8 mouse cellular contexts compared by ENCODE assay signal in the genomic region with DNA sequence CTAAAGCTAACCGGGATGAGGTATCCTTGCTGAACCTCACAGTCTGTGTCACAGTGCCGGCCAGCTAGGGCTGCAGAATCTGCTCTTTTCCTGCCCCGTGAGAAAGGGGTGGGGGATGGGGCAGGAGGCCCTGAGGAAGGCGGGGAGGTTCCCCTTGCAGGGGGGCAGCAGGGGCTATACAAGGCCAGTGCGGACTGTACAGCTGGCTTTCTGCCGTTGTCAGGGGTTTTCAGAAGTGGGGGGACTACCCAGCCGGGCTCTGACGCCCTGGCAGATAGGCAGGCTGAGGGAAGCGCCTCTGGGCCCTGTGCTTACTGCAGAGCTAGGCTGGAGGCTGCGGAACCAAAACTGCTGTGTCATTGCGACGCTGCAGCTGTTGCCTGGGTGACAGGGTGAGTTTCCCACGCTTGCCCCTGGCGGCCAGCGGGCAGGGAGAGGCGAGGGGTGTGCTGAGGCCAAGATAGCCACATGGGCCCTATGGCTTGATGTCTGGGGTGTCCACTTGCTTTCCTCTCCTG.
DNase-seq lines count a peak whose midpoint lies in the region; ATAC-seq and TF ChIP-seq lines count a peak whose summit lies in the region.

No protein-coding gene starts in this region.

- H3K9me3 ChIP-seq in forebrain, embryonic 10.5 days = no peaks in the 10 kb centered on the region
- no peaks in the 10 kb centered on the region for H3K9me3 ChIP-seq in heart, embryonic 14.5 days (ENCODE audit: control insufficient read depth, low read length)
- no peaks in the 10 kb centered on the region for H3K9me3 ChIP-seq in liver, embryonic 12.5 days (replicated peaks)

- DNase-seq in A20 (ENCODE audit: low read depth, low spot score) = peak; percentile 96
- DNase-seq in brain, adult 2 months (ENCODE audit: low read depth, low spot score) = peak; percentile 94
- peak; percentile 84 for DNase-seq in forebrain, embryonic 10.5 days (ENCODE audit: extremely low spot score, low spot score)
- DNase-seq in kidney, postnatal 14 days = peak; percentile 89
- DNase-seq in spleen, postnatal 4 days (ENCODE audit: low spot score in 2 of 2) = peak; percentile 80 to 86

- no peak overlapping the region for H3ac ChIP-seq in myocyte (ENCODE audit: control insufficient read depth, insufficient read length)

- peak overlapping the region; percentile 26 for H3K4me2 ChIP-seq in heart, embryonic 14.5 days (ENCODE audit: low read length)
- peak overlapping the region; percentile 67 for H3K4me2 ChIP-seq in liver, embryonic 12.5 days
- H3K4me2 ChIP-seq in myocyte (ENCODE audit: low read depth) = peak overlapping the region; percentile 66

- peak overlapping the region; percentile 34 for H3K4me3 ChIP-seq in forebrain, embryonic 10.5 days
- no peak overlapping the region for H3K4me3 ChIP-seq in heart, embryonic 14.5 days (ENCODE audit: control insufficient read depth in 1 of 2, insufficient read depth in 1 of 2, low read depth in 1 of 2, low read length in 2 of 2)
- peak overlapping the region; percentile 30 for H3K4me3 ChIP-seq in liver, embryonic 12.5 days
- no peak overlapping the region for H3K4me3 ChIP-seq in myocyte

- peak overlapping the region; percentile 77 for H3K27ac ChIP-seq in forebrain, embryonic 10.5 days
- peak overlapping the region; percentile 4 to 32 for H3K27ac ChIP-seq in heart, embryonic 14.5 days (replicated peaks in 1 of 2; ENCODE audit: control insufficient read depth in 1 of 2, insufficient read depth in 1 of 2, low read depth in 2 of 2, low read length in 2 of 2)
- peak overlapping the region; percentile 71 for H3K27ac ChIP-seq in liver, embryonic 12.5 days

- peaks cover 62% of the 10 kb centered on the region for H3K36me3 ChIP-seq in forebrain, embryonic 10.5 days (replicated peaks)
- H3K36me3 ChIP-seq in heart, embryonic 14.5 days (ENCODE audit: control insufficient read depth, insufficient read depth, low read length) = peaks cover 54% of the 10 kb centered on the region
- peaks cover 34% of the 10 kb centered on the region for H3K36me3 ChIP-seq in liver, embryonic 12.5 days
- no peaks in the 10 kb centered on the region for H3K36me3 ChIP-seq in myocyte (ENCODE audit: control insufficient read depth, insufficient read depth)

- TF ChIP-seq POLR2A in myocyte (IDR thresholded peaks at IDR 0.05; ENCODE audit: insufficient read length, low read depth) = peak; percentile 16

- H3K4me1 ChIP-seq in forebrain, embryonic 10.5 days = peaks cover 54% of the 10 kb centered on the region
- peaks cover 26 to 42% of the 10 kb centered on the region in 2 experiments for H3K4me1 ChIP-seq in heart, embryonic 14.5 days (ENCODE audit: control insufficient read depth in 2 of 2, insufficient read depth in 2 of 2, low read length in 2 of 2)
- H3K4me1 ChIP-seq in liver, embryonic 12.5 days = peaks cover 49% of the 10 kb centered on the region

- no peaks in the 10 kb centered on the region for H3K79me2 ChIP-seq in myocyte (ENCODE audit: control insufficient read depth, insufficient read depth)

- H3K9ac ChIP-seq in heart, embryonic 14.5 days (ENCODE audit: low read length) = no peak overlapping the region; the same call in 1 of the 2 replicates
- H3K9ac ChIP-seq in liver, embryonic 12.5 days = peak overlapping the region; percentile 64

- no peak for ATAC-seq in heart, embryonic 14.5 days (ENCODE audit: insufficient number of reproducible peaks, insufficient read depth, low FRiP score, low read depth)
- ATAC-seq in liver, embryonic 12.5 days = peak; percentile 89

- H3K27me3 ChIP-seq in forebrain, embryonic 10.5 days (ENCODE audit: poor library complexity, severe bottlenecking) = peaks cover 9% of the 10 kb centered on the region
- no peaks in the 10 kb centered on the region for H3K27me3 ChIP-seq in heart, embryonic 14.5 days (ENCODE audit: control insufficient read depth, insufficient read depth, low read length)
- H3K27me3 ChIP-seq in liver, embryonic 12.5 days (replicated peaks) = no peaks in the 10 kb centered on the region
- no peaks in the 10 kb centered on the region for H3K27me3 ChIP-seq in myocyte (ENCODE audit: control insufficient read depth, insufficient read depth, insufficient read length)

- 1% methylated on average over 16 of the region's 16 CpGs for WGBS in forebrain, embryonic 10.5 days
- 6% methylated on average over 16 of the region's 16 CpGs for WGBS in heart, embryonic 14.5 days
- WGBS in liver, embryonic 12.5 days (ENCODE audit: insufficient replicate concordance) = under 1% methylated on average over 16 of the region's 16 CpGs

TF ChIP-seq in myocyte, 11 proteins besides CTCF, POLR2A, EP300 and RAD21:
- no peak for TF ChIP-seq MAX (IDR thresholded peaks at IDR 0.05; ENCODE audit: low read depth)
- TF ChIP-seq SRF (IDR thresholded peaks at IDR 0.05; ENCODE audit: control insufficient read depth, insufficient read length, low read depth) = no peak
- TF ChIP-seq MYOG (IDR thresholded peaks at IDR 0.05; ENCODE audit: control insufficient read depth in 1 of 3, insufficient read depth in 1 of 3, insufficient read length in 2 of 3, low read depth in 2 of 3) = peak in 2 of 3 experiments; percentile 84 to 89
- no peak for TF ChIP-seq CEBPB (IDR thresholded peaks at IDR 0.05; ENCODE audit: insufficient read depth, poor library complexity, severe bottlenecking)
- TF ChIP-seq MYOD1 (IDR thresholded peaks at IDR 0.05; ENCODE audit: control insufficient read depth in 1 of 3, insufficient read length in 2 of 3, low read depth in 2 of 3) = peak in 2 of 3 experiments; percentile 87 to 89

Comparison
In these comparisons a context has a peak if more than half of its experiments do, and no peak if none do; other contexts are left out.
1. H3K27ac ChIP-seq: peak in every context shown above with its lines; median percentile 77 in forebrain, embryonic 10.5 days; 71 in liver, embryonic 12.5 days; 18 in heart, embryonic 14.5 days.
2. H3K4me3 ChIP-seq: peak in forebrain, embryonic 10.5 days (single experiment) and liver, embryonic 12.5 days (single experiment); none in heart, embryonic 14.5 days (0 of 2) and myocyte (single experiment).
3. Peak in every context shown above with its lines, with median percentiles within 50 percentile points of each other: DNase-seq and H3K4me2 ChIP-seq.